In the genomic region with DNA sequence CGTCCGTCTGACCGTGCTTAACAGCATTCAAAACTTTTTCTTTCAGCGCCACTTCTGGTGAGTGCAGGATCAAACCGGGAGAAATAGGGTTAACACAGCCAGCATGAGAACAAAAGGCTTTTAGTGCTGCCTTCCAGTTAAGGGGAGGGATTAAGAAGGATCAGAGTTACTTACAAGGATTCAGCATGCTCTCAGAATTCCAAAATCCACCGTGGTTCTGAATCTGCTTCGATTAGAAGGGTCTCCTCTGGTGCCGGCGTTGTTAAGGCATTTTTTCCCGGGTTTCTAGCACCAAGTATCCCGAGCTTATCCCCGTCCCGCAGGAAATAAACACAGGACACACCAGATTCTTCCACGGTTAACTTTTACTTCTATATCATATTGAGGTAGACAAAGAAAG, we compare ENCODE assay signal across 13 mouse cellular contexts. TPM values are rescaled to one million over a fixed set of nuclear protein-coding genes. Genes with fewer than 3 reads are reported as not detected.
DNase-seq lines count a peak whose midpoint lies in the region; ATAC-seq and TF ChIP-seq lines count a peak whose summit lies in the region.
"Not testable (repeated sequence)": the region's sequence is repeated elsewhere in the genome, so short reads cannot be mapped to it uniquely, and the experiment has no call there.
"Had no signal": no experiment of that assay in that cellular context is flagged by ENCODE, and none has a peak within 500 bp of the region (broad histone marks: within the 10 kb centered on the region; RNA-seq: fewer than 3 reads in every experiment).

No protein-coding gene starts in this region.

- H3K4me1 ChIP-seq in ES-E14 (ENCODE audit: control insufficient read depth in 2 of 2, insufficient read depth in 2 of 2, low read length in 2 of 2, poor library complexity in 1 of 2); forebrain, embryonic 14.5 days (ENCODE audit: control insufficient read depth, insufficient read depth, low read length); heart, postnatal 0 days (ENCODE audit: control insufficient read depth, insufficient read depth); kidney, embryonic 14.5 days (ENCODE audit: control insufficient read depth, insufficient read depth, low read length); liver, embryonic 15.5 days (replicated peaks); midbrain, postnatal 0 days (ENCODE audit: insufficient read depth, low read length); stomach, embryonic 14.5 days (ENCODE audit: control insufficient read depth, insufficient read depth, low read length): not testable (repeated sequence)

- not testable (repeated sequence) for H3K27ac ChIP-seq in ES-E14 (ENCODE audit: insufficient read depth, low read depth, low read length, poor library complexity, severe bottlenecking); liver, embryonic 15.5 days (replicated peaks); midbrain, postnatal 0 days (ENCODE audit: low read depth, low read length)
- H3K27ac ChIP-seq in forebrain, embryonic 14.5 days (ENCODE audit: low read depth, low read length), result 0 out of 2 replicates have a peak overlapping the region, but pooled peaks have one; percentile 52
- peak overlapping the region; percentile 91 for H3K27ac ChIP-seq in heart, postnatal 0 days (ENCODE audit: low read depth)
- peak overlapping the region; percentile 89 for H3K27ac ChIP-seq in kidney, embryonic 14.5 days (ENCODE audit: low read depth, low read length)
- peak overlapping the region; percentile 79 for H3K27ac ChIP-seq in stomach, embryonic 14.5 days (ENCODE audit: low read length)

- TF ChIP-seq EP300 in heart, postnatal 0 days (IDR thresholded peaks at IDR 0.05; ENCODE audit: low read depth), result not testable (repeated sequence)

- H3K36me3 ChIP-seq in ES-E14 (ENCODE audit: control insufficient read depth, insufficient read depth, low read length, poor library complexity, severe bottlenecking); forebrain, embryonic 14.5 days (ENCODE audit: control insufficient read depth, insufficient read depth, low read length); heart, postnatal 0 days (replicated peaks; ENCODE audit: control insufficient read depth, insufficient read depth, low read length); kidney, embryonic 14.5 days (ENCODE audit: control insufficient read depth, insufficient read depth, low read length); liver, embryonic 15.5 days (replicated peaks); midbrain, postnatal 0 days (ENCODE audit: insufficient read depth, low read length); stomach, embryonic 14.5 days (ENCODE audit: control insufficient read depth, insufficient read depth, low read length): not testable (repeated sequence)

- H3K4me3 ChIP-seq in ES-E14 (ENCODE audit: insufficient read depth in 1 of 2, low read depth in 1 of 2, low read length in 2 of 2, poor library complexity in 1 of 2, severe bottlenecking in 1 of 2), result peak overlapping the region; percentile 16 to 36; a peak in 1 of 4 replicates
- peak overlapping the region; percentile 26 for H3K4me3 ChIP-seq in forebrain, embryonic 14.5 days (ENCODE audit: low read depth, low read length)
- peak overlapping the region; percentile 41 for H3K4me3 ChIP-seq in heart, postnatal 0 days (ENCODE audit: low read depth, low read length)
- H3K4me3 ChIP-seq in kidney, embryonic 14.5 days (ENCODE audit: low read length), result peak overlapping the region; percentile 41
- peak overlapping the region; percentile 25 for H3K4me3 ChIP-seq in liver, embryonic 15.5 days (replicated peaks)
- H3K4me3 ChIP-seq in midbrain, postnatal 0 days (ENCODE audit: low read depth, low read length), result peak overlapping the region; percentile 27
- H3K4me3 ChIP-seq in stomach, embryonic 14.5 days (ENCODE audit: low read depth, low read length), result peak overlapping the region; percentile 32

- peak overlapping the region; percentile 45 for H3K4me2 ChIP-seq in forebrain, embryonic 14.5 days (ENCODE audit: low read length)
- peak overlapping the region; percentile 47 for H3K4me2 ChIP-seq in heart, postnatal 0 days (ENCODE audit: low read depth, low read length)
- H3K4me2 ChIP-seq in kidney, embryonic 14.5 days (replicated peaks; ENCODE audit: low read depth, low read length), result peak overlapping the region; percentile 36; the same call in 1 of the 2 replicates
- peak overlapping the region; percentile 49 for H3K4me2 ChIP-seq in liver, embryonic 15.5 days
- peak overlapping the region; percentile 32 for H3K4me2 ChIP-seq in midbrain, postnatal 0 days (ENCODE audit: low read depth, low read length, poor library complexity, severe bottlenecking)
- peak overlapping the region; percentile 35 for H3K4me2 ChIP-seq in stomach, embryonic 14.5 days (replicated peaks; ENCODE audit: low read depth, low read length)

- not testable (repeated sequence) for H3K27me3 ChIP-seq in forebrain, embryonic 14.5 days (replicated peaks; ENCODE audit: control insufficient read depth, insufficient read depth, low read length); heart, postnatal 0 days (ENCODE audit: control insufficient read depth, insufficient read depth, low read length); kidney, embryonic 14.5 days (ENCODE audit: control insufficient read depth, insufficient read depth, low read length); liver, embryonic 15.5 days; midbrain, postnatal 0 days (ENCODE audit: insufficient read depth, low read length); stomach, embryonic 14.5 days (ENCODE audit: control insufficient read depth, insufficient read depth, low read length)

- TF ChIP-seq CTCF in heart, postnatal 0 days (IDR thresholded peaks at IDR 0.05; ENCODE audit: low read depth); midbrain, postnatal 0 days (IDR thresholded peaks at IDR 0.05): not testable (repeated sequence)

- not testable (repeated sequence) for H3K9ac ChIP-seq in ES-E14 (ENCODE audit: insufficient read depth, low read depth, low read length, poor library complexity, severe bottlenecking); heart, postnatal 0 days (replicated peaks; ENCODE audit: low read depth, low read length); liver, embryonic 15.5 days; midbrain, postnatal 0 days (replicated peaks; ENCODE audit: low read length, poor library complexity, severe bottlenecking)
- H3K9ac ChIP-seq in forebrain, embryonic 14.5 days (ENCODE audit: low read length), result peak overlapping the region; percentile 54
- peak overlapping the region; percentile 60 for H3K9ac ChIP-seq in kidney, embryonic 14.5 days (ENCODE audit: low read depth, low read length)
- peak overlapping the region; percentile 25; the same call in 1 of the 2 replicates for H3K9ac ChIP-seq in stomach, embryonic 14.5 days (replicated peaks; ENCODE audit: low read depth, low read length)

- not testable (repeated sequence) for DNase-seq in ES-E14 (ENCODE audit: low read depth, low spot score)
- peak; percentile 59 for DNase-seq in embryo, embryonic 11 days
- peak; percentile 63 for DNase-seq in forebrain, embryonic 14.5 days (ENCODE audit: low spot score)
- DNase-seq in heart, postnatal 0 days (ENCODE audit: low spot score), result peak; percentile 13
- DNase-seq in midbrain, postnatal 0 days (ENCODE audit: low spot score), result peak; percentile 32

- H3K9me3 ChIP-seq in ES-E14 (ENCODE audit: control insufficient read depth, insufficient read depth, low read depth, low read length); forebrain, embryonic 14.5 days (replicated peaks; ENCODE audit: control insufficient read depth, low read length); heart, postnatal 0 days (replicated peaks; ENCODE audit: control insufficient read depth, low read length); kidney, embryonic 14.5 days (ENCODE audit: control insufficient read depth, low read length); liver, embryonic 15.5 days (replicated peaks); midbrain, postnatal 0 days (ENCODE audit: low read length); stomach, embryonic 14.5 days (ENCODE audit: control insufficient read depth, low read depth, low read length): not testable (repeated sequence)

- not testable (repeated sequence) for ATAC-seq in forebrain, embryonic 14.5 days; heart, postnatal 0 days (ENCODE audit: insufficient read depth, low read depth); kidney, embryonic 14.5 days (ENCODE audit: low FRiP score, low TSS enrichment); liver, embryonic 15.5 days (ENCODE audit: insufficient read depth); midbrain, postnatal 0 days (ENCODE audit: low FRiP score); stomach, embryonic 14.5 days (ENCODE audit: insufficient number of reproducible peaks, insufficient read depth, low FRiP score, low read depth)

- 2% methylated on average over 11 of the region's 14 CpGs for WGBS in forebrain, embryonic 14.5 days
- WGBS in heart, postnatal 0 days, result 1% methylated on average over 10 of the region's 14 CpGs
- under 1% methylated on average over 10 of the region's 14 CpGs for whole genome bisulfite sequencing in kidney, embryonic 14.5 days
- under 1% methylated on average over 11 of the region's 14 CpGs for WGBS in liver, embryonic 15.5 days (ENCODE audit: insufficient replicate concordance)
- under 1% methylated on average over 10 of the region's 14 CpGs for WGBS in midbrain, postnatal 0 days
- WGBS in stomach, embryonic 14.5 days, result 1% methylated on average over 11 of the region's 14 CpGs

- in situ Hi-C loops in ES-E14 (cut with MboI; ENCODE audit: low sequenced_read_pairs in 2 of 2, unreplicated experiment in 2 of 2), result not testable (repeated sequence)

RNA-seq across cellular contexts. Expression of gene Mrgprb5, which starts 37.0 kb away (rescaled TPM):
- total RNA-seq in ES-E14 (2012; rRNA removed), result not detected in 2 replicates
- polyA plus RNA-seq in forebrain, embryonic 14.5 days (2014; fragmentation: Nextera tagmentation; extraction: Ambion mirVana), result not detected in 2 replicates
- not detected in 2 replicates for total RNA-seq in heart, postnatal 0 days (2014; rRNA removed; ENCODE audit: low replicate concordance)
- not detected in 2 replicates for polyA plus RNA-seq in heart, postnatal 0 days (2015; fragmentation: Nextera tagmentation; extraction: Ambion mirVana)
- polyA plus RNA-seq in kidney, embryonic 14.5 days (2014; fragmentation: Nextera tagmentation; extraction: Ambion mirVana), result not detected in 2 replicates
- not detected in 2 replicates for polyA plus RNA-seq in liver, embryonic 15.5 days (2015; fragmentation: Nextera tagmentation; extraction: Ambion mirVana)
- not detected in 2 replicates for total RNA-seq in midbrain, postnatal 0 days (2014; rRNA removed)
- not detected in 2 replicates for polyA plus RNA-seq in midbrain, postnatal 0 days (2015; fragmentation: Nextera tagmentation; extraction: Ambion mirVana)
- not detected in 2 replicates for polyA plus RNA-seq in stomach, embryonic 14.5 days (2014; fragmentation: Nextera tagmentation; extraction: Ambion mirVana)
- total RNA-seq: gastrocnemius, postnatal 10 days; layer of hippocampus, adult 8-10 months; left cerebral cortex, postnatal 36 days; megakaryocyte-erythroid progenitor cell, adult 5-6 weeks had no signal
- polyA plus RNA-seq: cortical plate, adult 2 months had no signal
